Mouse (Mus musculus): ENCODE measurements at regions not wholly inside any gene's neighbourhood (a gene's known extent, or its start where the extent isn't known, plus 50 kb on each side); places are given as distances from the start of the nearest gene placed in this dataset.
A peak's percentile ranks its signal among the peaks of the same experiment; 100 is the strongest.

DNA sequence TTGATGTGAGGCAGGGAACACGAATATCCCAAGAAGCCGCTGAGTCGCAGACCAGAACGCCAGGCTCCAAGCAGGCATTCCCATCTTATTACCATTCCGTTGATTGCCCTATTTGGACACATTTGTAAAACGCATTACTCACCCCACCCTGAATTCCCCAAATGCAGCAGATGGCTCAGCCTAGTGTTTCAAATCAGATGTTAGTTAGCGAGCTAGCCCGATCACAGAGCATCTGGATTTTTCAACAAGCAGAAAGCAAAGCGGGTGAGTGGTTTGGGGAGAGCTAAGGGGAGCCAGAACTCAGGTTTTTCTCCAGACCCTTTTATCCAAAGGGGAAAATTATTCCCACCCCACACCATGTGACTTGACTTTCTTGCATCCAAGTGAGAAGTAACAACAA is 273.2 kb downstream of the Rwdd3 start:
- no peak for DNase-seq (ENCODE audit: low spot score)

DNA sequence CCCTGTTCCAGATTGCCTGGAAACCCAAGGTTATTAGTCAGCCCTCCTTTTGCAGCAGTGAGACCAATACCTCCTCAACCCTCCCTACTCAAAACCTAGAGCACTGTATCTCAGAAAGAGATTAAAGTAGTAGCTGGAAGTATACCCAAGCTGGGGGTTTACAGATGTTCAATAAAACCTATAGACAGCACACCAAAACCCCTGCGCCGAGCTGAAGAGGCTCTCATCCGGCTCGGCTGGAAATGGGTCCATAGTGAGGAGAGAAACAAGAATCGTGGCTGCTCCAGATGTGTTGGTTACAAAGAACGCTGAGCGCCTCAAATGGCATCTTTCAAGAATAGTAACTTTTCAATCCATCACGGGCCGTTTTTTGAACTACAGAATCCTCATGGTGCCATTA is 273.7 kb downstream of the Rwdd3 start:
- no peak for DNase-seq (ENCODE audit: low spot score)

DNA sequence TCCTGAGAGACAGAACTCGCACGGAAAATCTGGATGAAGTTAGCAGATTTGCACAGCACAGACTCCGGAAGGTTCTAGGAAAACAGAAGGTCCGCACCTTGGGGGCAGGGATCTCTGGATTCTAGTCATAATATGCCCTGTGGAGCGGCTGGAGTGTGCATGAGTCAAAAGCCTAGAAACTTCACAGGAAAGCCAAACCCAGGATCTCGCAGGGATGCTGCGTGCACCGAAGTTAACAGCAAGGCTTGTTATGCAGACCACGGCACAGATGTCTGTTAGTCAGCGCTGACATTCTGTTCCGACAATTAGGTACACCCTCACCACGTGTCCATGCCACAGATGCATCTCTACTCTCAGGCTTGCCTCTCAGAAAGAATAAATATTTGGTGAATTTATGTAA is 274.3 kb downstream of the Rwdd3 start:
- DNase-seq (ENCODE audit: low spot score): no peak

DNA sequence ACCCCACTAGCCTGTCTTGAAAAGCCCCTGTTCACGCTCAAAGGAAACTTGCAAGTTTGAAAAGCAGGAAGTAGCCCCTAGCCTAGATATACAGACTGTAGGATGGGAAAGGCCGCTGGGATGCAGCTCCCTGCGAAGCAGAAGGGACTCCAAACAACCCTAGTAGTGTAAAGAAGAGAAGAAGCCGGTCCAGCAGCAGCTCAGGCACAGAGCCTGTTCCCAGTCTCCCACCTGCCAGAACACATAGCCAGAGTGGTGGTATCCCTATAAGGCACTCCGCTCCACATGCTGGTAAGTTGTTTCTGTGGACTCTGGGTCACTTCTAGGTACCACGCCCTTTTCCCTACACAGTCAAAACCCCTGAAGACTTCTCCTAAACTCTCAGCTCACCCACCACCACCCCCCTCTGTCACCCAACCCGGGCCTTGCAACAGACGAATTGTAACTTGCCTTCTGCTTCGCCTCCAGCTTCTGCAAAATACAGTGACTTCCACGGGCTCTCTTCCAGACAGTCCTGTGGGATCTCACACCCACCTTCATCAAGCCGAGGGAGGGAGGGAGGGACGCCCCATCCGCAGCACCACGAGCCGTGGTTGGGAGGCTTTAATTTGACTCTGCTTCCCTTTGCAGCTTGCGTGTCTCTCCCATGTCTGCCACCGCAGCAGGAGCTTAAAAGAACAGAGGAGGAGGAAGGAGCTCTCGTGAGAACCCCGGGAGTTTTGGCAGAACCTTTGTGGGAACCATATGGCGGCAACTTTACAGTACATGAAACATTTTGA is 285.2 kb downstream of the Rwdd3 start:
- DNase-seq (ENCODE audit: low spot score): no peak

DNA sequence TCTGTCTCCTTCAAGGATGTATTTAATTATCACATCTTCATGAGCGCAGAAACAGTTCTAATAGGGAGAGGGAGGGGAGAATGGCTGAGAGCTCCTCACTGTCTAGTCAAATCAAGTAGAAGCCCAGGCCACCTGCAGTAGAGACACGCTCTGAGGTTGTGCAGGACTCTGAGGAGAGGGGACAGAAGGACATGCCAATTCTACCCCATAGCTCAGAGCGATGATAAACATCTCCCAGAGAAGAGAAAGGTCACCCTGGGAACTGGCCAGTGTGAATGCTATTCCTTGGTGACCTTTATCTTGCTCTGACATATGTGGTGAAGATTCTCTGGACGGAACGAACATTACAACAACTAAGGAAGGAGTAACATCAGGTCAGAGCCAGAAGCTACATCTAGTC is 286.1 kb downstream of the Rwdd3 start:
- DNase-seq (ENCODE audit: low spot score): no peak

DNA sequence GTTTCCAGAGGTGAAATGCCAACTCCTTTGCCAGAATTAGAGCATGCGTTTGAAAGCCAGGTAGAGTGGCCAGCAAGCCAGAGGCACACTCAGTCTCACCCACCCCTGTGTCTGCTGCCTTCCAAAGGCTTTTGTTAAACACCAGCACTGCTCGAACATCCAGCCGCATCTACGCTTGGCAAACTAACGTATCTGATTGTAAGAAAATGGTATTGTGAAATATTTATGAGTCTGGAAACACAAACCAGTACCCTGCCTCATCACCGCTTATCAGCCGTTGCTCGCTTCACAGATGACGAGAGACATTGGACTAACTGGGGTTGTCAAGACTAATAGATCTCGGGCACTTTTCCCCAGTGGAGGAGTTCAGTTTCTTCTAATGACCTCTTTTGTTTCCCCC is 287.3 kb downstream of the Rwdd3 start:
- DNase-seq (ENCODE audit: low spot score): no peak

DNA sequence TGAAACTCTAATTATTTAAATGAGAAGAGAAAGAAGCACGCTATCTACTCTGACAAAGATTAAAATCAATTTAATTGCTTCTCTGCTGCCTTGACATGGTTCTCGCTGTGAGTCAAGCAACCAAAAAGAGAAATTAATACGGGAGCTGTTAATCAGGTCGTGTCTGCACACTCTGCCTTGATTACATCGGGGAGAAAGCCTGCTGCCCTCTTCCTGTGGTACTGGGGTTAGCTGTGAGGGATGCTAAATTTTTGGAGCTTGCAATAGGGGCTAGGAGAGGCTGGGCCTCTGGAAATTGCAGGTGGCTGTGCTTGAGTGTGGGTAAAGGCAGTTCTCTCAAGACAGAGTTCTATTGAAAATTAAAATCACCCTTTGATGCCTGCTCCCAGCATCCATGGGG is 287.8 kb downstream of the Rwdd3 start:
- DNase-seq (ENCODE audit: low spot score): no peak

DNA sequence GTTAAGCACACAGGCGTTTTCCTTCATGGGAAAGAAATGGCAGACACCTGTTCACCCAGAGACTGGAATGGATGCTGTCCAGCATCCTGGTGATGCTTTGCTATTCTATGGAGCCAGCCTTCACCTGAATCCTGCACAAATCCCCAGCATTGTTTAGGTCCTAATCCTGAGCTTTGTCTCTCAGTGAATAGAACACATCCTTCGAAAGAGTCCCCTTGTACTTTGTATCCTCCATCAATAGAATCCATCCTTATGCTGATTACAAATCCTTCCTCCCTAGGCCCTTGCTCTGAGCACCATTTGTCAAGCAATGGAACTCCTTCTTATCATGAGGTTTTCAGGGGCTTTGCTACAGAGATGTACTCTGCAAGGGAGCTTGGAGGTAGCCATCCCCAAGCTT is 292.1 kb downstream of the Rwdd3 start:
- DNase-seq (ENCODE audit: low spot score): no peak

DNA sequence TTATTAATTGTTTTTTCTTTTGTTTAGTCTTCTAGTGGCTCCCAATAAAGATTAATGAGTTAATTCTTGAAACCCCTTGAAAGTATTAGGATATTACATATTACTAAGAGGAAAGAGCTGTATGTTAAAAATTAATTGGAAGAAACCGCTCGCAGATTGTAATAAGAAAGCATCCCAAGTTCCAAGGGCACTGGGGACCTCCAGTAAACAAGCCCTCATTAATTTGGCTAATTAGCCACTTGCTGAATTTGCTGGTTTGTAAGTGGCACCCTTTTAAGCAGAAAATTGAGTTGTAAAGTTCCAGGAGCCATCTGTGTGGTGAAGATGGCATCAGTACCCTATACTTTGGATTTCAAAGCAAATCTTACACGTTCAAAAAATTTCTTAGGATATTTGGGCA is 295.8 kb downstream of the Rwdd3 start:
- DNase-seq (ENCODE audit: low spot score): no peak

DNA sequence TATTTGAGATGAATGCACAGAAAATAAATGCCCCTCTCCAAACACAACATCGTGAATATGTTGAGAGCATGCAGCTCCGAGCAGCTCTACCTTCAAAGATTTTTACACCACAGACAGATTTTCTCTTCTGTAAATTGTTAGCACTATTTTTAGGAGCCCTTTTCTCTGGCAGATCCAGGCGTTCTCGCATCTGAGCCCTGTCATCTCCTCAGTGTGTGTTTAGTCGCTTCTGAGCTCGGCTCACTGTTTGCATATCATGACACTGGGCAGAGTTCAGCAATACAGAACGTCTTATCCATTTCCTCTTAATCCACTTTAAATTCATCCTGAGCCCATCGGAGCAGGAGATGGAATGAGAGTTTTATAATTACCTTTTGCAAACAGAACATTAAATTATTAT is 306.5 kb downstream of the Rwdd3 start:
- no peak for DNase-seq (ENCODE audit: low spot score)

DNA sequence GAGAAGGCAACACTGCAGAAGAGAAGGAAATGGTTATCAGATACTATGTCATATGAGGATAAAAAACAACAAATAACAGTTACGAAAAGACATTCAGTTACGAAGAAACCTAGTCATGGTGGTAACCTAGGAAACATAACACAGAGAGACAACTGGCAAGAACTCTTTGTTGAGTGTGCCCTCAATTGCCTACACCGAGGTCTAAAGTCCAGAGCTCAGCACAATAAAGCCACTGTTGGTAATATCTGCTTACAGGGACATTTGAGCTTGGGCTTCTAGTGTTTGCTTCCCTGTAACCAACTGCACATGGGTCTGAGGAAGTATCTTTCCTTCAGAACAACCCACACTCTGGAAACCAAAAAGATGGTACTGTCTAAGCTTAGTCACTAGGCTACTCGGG is 309.9 kb downstream of the Rwdd3 start:
- DNase-seq (ENCODE audit: low spot score): no peak

DNA sequence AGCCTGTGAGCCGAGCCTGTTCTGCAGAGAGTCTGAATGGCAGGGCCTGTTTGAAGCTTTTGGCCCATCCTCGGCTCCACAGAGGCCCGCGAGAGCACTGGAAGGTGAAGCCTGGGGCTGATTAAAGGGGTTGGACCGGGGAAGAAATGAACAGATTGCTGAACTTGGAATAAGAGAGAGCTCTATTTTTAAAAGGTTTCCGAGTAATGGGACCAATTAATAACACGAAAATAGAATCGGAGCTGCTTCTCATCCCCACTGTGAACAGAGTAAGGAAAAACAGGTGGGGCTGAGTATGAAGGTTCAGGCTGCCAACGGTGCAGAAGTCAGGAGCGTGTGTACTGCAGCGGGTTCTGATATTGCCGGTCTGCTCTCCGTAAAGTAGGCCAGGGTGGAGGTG is 313.2 kb downstream of the Rwdd3 start:
- DNase-seq (ENCODE audit: low spot score): no peak

DNA sequence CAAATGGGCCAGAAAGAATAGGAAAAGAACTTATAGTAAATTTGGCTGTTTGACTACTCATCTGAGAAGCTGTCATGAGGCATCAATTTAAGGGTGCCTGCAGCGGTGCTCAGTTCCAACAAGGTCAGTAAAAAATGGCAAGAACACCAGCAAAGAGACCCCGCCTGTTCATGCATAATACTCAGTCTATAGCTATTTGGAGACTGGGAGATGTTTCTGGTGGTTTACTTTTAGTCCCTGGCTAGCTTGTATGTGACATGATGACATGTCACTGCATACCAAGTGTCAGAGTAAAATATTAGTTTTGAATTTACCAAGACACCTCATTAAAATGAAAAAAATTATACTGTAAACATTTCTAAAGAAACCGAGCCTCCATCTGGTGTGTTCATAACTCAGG is 317.2 kb downstream of the Rwdd3 start:
- DNase-seq (ENCODE audit: low spot score): no peak

DNA sequence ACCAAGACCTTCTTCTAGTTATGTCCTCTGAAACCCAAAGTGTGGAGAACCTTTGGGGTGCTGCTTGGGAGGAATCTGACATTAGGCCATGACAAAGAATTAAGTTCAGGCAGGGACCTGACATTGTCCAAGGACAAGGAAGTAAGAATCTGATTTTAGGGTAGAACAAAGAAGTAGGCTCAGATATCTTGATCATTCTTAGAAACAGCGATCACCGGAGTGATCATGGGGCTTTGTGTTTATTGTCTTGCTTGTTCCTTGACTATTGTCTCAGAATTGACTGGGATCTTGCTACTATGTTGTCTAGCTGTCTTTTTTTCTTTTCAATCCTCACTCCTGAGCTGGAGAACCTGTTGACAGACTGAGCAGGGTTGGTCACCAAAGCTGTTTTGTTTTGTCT is 327.9 kb downstream of the Rwdd3 start:
- no peak for DNase-seq (ENCODE audit: low spot score)

DNA sequence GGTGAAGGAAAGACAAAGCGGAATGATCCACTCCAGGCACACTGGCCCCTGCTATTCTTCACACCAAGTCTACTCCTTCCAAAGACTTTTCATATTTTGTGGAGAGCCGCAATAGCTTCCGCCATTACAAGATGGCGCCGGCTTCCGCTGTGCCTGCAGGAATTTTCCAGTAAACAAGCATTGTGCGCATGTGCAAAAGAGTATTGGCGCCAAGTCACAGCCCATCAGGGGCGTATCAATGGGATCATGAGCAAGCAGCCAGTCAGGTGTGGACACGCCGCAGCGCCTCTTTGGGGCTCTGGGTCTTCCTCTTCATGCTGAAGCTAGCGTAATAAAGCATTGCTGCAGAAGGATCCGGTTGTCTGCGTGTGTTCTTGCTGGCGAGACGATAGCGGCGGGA is 348.0 kb downstream of the Rwdd3 start:
- DNase-seq (ENCODE audit: low spot score): no peak

DNA sequence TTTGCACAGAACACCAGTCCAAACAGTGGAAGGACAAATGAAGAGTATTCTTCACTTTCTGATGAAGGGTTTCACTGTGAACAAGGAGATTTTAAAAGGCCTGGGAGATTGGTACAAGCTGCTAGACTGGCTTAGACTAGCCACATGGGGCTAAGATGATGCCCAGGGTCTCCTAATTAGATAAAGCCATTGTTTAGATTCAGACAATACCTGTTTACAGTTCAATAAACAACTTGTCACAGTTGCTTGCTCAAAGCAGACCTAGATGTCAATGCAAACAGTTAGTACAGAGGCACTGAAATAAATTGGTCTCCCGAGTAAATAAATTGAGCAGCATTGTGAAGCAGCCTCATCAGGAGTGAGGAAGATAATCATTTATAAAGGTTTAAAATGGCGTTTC is 359.6 kb downstream of the Rwdd3 start:
- no peak for DNase-seq (ENCODE audit: low spot score)

DNA sequence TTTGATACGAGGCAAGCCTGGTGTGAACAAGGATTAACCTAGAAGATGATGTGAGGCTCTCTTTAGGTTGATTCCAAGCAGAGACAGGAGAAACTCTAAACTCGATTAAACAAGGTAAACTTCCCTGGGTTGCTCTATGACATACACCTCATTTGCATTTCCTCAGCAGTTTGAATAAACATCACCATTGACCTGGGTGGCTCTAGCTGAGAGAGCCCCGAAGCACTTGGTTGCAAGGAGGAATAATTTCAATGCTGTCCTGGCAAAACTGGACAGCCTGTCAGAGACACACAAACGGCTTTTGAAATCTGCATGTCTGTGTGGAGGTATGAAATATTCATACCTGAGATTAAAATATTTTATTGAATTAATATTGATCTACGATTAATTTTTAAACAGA is 361.0 kb downstream of the Rwdd3 start:
- no peak for DNase-seq (ENCODE audit: low spot score)

DNA sequence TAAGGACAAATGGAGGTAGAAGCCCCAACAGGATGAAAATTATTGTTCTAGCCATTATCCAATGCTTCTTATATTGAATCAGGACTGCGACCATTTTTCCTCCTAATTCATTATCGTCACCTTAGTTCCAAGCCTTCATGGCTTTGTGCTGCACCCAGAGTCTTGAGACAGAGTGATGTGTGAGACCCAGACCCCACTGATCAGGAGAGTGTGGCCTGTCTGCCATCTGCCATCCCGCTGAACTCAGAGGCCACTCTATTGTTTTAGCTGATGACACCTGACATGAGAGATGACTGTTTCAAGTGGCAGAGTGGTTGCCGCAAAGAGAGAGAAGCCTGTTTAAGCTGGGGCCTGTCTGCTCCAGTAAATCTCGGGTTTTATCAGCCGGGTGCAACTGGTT is 361.4 kb downstream of the Rwdd3 start:
- no peak for DNase-seq (ENCODE audit: low spot score)

DNA sequence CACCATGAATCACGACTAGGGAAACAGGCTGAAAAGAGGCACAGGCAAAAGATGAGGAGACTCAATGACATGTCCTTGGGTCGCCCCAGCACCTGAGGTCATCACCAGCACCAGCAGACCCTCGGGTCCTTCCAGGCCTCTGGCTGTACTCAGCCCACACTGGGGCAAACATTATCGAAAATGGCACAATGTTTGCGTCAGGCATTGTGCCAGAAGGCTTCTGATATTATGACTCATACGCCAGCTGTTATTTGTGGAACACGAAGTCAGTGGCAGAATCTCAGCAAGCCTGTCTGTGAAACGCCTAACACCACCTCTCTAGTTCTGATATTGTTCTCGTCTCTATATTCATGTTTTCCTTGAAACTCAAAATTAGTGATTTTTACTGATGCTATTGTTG is 384.8 kb downstream of the Rwdd3 start:
- peak; percentile 12 for DNase-seq (ENCODE audit: low spot score)

DNA sequence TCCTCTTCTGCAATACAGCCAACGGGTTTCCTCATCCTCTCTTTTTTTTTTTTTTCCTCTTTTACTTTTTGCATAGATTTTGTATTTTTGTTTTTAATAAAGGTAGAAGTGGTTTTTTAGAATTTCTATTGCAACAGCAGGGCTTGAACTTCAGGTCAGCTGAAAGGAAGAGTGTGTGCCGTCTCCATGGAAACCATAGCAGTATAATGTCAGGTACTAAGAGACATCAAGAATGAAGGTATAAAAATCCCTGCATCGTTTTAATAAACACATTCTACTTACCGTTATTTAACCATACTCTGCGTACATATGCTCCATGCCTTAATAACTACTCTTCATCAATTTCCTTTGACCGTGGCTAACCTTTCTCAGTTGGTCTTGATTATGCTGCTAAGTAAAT is 390.0 kb downstream of the Rwdd3 start:
- DNase-seq (ENCODE audit: low spot score): no peak

DNA sequence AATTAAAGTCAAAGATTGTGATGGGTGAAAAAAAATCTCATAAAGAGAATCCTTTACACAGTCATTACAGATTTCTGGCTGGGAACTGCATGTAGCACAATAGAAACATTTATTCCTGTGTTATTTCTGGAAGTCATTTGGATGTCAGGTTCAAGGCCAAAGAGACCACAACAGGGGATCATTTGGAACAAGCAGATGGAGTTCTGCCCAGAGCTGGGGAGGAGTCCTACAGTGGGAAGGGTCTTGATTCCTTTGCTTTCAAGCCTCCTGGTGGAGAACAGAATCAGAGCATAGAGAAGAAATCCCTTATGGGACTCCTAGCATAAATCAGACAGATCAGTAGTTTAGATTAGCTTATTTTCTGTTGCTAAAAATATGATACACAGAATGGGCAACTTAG is 392.4 kb downstream of the Rwdd3 start:
- DNase-seq (ENCODE audit: low spot score): no peak

DNA sequence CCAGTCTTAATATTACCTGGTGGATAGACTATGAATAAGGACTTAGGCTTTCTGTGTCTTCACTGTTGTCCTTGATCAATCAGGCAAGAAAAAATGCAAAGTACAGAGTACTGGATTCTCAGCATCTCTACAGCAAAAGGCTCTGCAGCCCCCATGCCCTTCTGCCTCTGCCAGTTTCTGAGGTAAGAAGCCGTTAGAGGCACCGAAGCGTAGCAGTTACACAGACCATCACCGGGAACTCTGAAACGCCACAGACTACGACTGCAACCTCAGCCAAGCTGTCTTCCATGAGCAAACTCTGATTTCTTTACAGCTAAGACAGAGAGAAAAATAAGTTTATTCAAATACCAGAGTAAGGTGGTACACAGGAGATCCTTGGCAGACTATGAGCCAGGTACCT is 396.5 kb downstream of the Rwdd3 start:
- DNase-seq (ENCODE audit: low spot score): no peak

DNA sequence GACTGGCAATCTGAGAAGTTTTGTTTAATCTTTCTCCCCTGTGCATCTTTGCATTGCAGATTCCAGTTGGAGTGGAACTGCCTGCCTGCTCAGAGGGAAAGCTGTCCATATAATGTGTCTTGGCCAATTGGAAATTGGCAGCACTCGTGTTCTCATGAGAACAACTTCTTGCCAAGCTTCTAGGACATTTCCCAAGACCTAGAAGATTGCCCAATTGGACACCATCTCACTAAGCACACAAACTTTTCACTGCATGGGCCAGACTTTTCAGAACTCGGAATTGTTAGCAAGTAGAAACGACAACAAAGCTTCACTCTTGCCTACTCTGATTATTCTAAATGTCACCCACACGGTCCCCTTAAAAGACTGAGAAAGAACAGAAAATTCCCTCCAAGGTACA is 409.8 kb downstream of the Rwdd3 start:
- DNase-seq (ENCODE audit: low spot score): no peak

DNA sequence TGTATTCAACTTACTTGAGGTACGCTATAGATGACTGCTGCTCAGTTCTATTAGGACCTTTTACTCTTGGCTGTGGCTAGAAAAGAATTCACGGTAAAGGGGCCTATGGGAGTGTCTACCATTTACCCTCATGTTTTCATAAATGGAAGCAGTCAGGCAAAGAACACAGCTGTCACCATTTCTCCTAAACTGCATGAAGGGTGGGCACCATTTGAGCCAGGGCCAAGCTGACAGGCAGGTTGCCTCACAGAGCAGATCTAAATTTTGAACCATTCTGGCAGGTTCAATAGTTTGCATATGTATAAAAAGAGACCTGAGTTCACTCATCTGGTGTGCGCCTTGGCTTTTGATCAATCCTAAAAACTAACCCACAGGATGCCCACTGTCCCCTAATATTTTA is 410.3 kb downstream of the Rwdd3 start:
- no peak for DNase-seq (ENCODE audit: low spot score)

DNA sequence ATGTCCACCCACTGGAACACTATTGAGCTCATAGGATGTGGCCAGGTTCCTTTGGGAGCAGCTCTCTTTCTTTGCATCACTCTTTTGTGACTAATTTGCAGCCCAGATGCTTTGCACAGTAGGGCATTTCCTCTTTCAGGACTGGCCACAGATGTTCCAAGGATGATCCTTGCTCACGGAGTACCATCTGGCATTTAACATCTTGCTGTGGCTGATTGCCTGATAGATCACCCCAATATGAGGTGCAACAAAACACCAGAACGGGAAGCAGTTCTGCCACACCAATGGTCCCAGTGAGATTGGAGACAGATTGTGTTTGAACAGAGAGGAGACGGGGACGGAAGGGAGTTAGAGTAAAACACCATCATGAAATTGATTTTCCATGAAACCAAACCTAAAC is 423.0 kb downstream of the Rwdd3 start:
- DNase-seq (ENCODE audit: low spot score): no peak

All from ovary, postnatal 36 days (tissue).